Mouse (Mus musculus): ENCODE data around the gene Vmo1. TPM values are rescaled to one million over a fixed set of nuclear protein-coding genes. Genes with fewer than 3 reads are reported as not detected.
"Not testable (repeated sequence)": the region's sequence is repeated elsewhere in the genome, so short reads cannot be mapped to it uniquely, and the experiment has no call there.

Gene Vmo1
- total and polyA plus RNA-seq, 3 experiments = not detected

DNA sequence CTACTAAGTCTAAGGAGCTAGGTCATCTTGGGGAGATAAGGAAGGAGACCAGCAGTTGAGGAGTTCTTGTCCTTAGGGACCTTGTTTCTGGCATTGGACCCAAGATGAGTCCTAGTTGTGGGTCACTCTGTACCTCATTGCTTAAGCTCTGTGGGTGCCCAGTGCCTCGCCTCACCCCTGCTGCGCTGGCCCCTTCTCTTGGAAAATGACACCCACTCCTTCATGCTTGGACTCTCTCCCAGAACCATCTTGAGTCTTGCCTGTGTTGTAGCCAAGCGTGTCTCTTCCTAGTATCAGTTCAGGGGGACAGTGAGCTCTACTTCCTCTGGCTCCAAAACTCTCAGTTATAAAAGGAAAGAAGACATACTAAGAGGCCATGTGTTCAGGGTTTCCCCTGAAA, 25.3 kb downstream of the Vmo1 start:
- no peaks in the 10 kb centered on the region for H3K4me1 ChIP-seq (ENCODE audit: insufficient read depth, low read depth, low read length)
- no peak overlapping the region for H3K4me3 ChIP-seq (ENCODE audit: low read depth, low read length)
- no peak for DNase-seq (ENCODE audit: low spot score)
- peaks cover 25% of the 10 kb centered on the region for H3K27me3 ChIP-seq (ENCODE audit: insufficient read depth, low read length)
- H3K36me3 ChIP-seq (replicated peaks) = no peaks in the 10 kb centered on the region
- H3K9me3 ChIP-seq (replicated peaks) = no peaks in the 10 kb centered on the region
- TF ChIP-seq GATA1 (IDR thresholded peaks at IDR 0.05; ENCODE audit: borderline replicate concordance, low read length) = no peak
- no peak for TF ChIP-seq GATA2 (IDR thresholded peaks at IDR 0.05; ENCODE audit: borderline replicate concordance, low read depth, low read length)
- no peak for TF ChIP-seq TAL1 (conservative IDR thresholded peaks at IDR 0.05; ENCODE audit: low read depth, low read length)
- TF ChIP-seq POLR2AphosphoS5 (IDR thresholded peaks at IDR 0.05; ENCODE audit: insufficient replicate concordance, low read depth, low read length) = no peak
- no peak for TF ChIP-seq CTCF (IDR thresholded peaks at IDR 0.05; ENCODE audit: low read depth, low read length)
- no peak for ATAC-seq (ENCODE audit: extremely low read depth, insufficient number of reproducible peaks, low FRiP score, poor library complexity, severe bottlenecking)

DNA sequence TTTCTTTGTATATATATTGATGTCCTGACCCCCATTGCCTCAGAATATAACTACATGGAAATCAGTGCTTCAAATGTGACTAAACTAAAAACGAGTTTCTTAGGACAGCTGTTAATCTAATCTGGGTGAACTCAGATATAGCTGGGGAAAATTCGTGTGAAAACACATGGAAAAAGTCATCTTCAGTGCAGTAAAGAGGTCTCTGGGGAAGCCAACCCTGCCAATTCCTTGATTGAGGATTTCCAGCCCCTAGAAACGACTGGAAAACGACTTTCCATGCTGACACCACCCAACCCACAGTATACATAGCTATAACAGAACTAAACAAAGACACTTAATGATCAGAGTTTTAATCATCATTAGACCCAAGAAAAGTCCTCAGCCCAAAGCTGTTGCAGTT, 26.6 kb downstream of the Vmo1 start:
- ATAC-seq (ENCODE audit: extremely low read depth, insufficient number of reproducible peaks, low FRiP score, poor library complexity, severe bottlenecking) (no peak), DNase-seq (ENCODE audit: low spot score) (no peak)
- TF ChIP-seq CTCF (IDR thresholded peaks at IDR 0.05; ENCODE audit: low read depth, low read length) = no peak
- no peak for TF ChIP-seq GATA1 (IDR thresholded peaks at IDR 0.05; ENCODE audit: borderline replicate concordance, low read length)
- H3K36me3 ChIP-seq (replicated peaks) = no peaks in the 10 kb centered on the region
- H3K4me1 ChIP-seq (ENCODE audit: insufficient read depth, low read depth, low read length) = no peaks in the 10 kb centered on the region
- H3K4me3 ChIP-seq (ENCODE audit: low read depth, low read length) = no peak overlapping the region
- H3K27me3 ChIP-seq (ENCODE audit: insufficient read depth, low read length) = peaks cover 31% of the 10 kb centered on the region
- H3K9me3 ChIP-seq (replicated peaks) = no peaks in the 10 kb centered on the region

DNA sequence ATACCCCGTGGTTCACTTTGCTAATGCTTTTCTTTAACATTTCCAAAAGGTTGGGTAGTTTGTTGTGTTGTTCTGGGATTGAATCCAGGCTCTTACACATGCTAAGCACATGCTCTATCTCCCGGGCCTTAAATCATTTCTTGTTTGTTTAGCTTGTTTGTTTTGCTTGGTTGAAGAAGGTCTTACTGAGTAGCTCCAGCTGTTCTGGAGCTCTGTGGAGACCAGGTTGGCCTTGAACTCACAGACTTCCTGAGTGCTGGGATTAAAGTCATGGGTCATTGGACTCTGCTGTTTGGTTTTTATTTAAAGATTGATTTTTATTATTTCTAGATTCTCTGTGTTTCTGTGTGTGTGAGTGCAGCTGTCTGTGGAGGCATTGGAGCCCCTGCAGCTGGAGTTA, 28.9 kb downstream of the Vmo1 start:
- no peaks in the 10 kb centered on the region for H3K4me1 ChIP-seq (ENCODE audit: insufficient read depth, low read depth, low read length)
- H3K27me3 ChIP-seq (ENCODE audit: insufficient read depth, low read length) = peaks cover 32% of the 10 kb centered on the region
- ATAC-seq (ENCODE audit: extremely low read depth, insufficient number of reproducible peaks, low FRiP score, poor library complexity, severe bottlenecking) = no peak

DNA sequence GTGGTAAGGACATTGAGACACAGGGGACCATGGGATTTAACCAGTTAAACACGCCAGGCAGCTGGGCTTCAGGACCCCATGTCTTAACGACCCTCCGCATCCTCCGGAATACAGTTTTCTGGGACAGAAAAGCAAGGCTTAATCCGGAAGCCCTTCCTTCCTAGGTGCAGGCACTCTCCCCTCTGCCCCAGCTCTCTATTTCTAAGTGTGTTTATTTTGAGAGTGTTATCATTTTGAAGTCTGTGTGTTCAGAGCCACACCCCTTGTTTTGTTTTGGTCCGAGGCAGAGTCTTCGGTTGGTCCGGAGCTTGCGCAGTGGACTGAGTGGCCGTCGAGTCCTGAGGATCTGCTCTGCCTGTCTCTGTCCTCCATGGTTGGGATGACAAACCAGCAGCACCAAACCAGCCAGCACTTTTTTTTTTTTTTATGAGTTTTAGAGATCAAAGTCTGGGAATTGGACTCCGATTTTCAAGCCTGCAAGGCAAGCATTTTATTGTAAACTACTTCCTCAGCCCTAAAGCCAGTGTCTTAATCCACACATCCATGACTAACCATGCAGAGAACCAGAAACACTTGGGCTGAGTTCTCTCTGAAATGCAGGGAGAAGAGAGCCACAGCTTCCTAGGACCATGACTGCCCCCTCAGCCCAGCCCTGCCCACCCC, 39.4 kb downstream of the Vmo1 start:
- no peak for ATAC-seq (ENCODE audit: extremely low read depth, insufficient number of reproducible peaks, low FRiP score, poor library complexity, severe bottlenecking)
- H3K36me3 ChIP-seq (replicated peaks) = no peaks in the 10 kb centered on the region
- no peaks in the 10 kb centered on the region; the same call in 1 of the 2 replicates for H3K4me1 ChIP-seq (ENCODE audit: insufficient read depth, low read depth, low read length)

More for the DNA sequence above, 28.9 kb downstream of the Vmo1 start:
- Histone ChIP-seq H3K4me3 (ENCODE audit: low read depth, low read length) (no peak overlapping the region), H3K9me3 (replicated peaks) (no peaks in the 10 kb centered on the region), H3K36me3 (replicated peaks) (no peaks in the 10 kb centered on the region)
- no peak for DNase-seq (ENCODE audit: low spot score)
- TF ChIP-seq GATA1 (IDR thresholded peaks at IDR 0.05; ENCODE audit: borderline replicate concordance, low read length) (no peak), CTCF (IDR thresholded peaks at IDR 0.05; ENCODE audit: low read depth, low read length) (no peak), TAL1 (conservative IDR thresholded peaks at IDR 0.05; ENCODE audit: low read depth, low read length) (no peak), GATA2 (IDR thresholded peaks at IDR 0.05; ENCODE audit: borderline replicate concordance, low read depth, low read length) (no peak), POLR2AphosphoS5 (IDR thresholded peaks at IDR 0.05; ENCODE audit: insufficient replicate concordance, low read depth, low read length) (no peak)

DNA sequence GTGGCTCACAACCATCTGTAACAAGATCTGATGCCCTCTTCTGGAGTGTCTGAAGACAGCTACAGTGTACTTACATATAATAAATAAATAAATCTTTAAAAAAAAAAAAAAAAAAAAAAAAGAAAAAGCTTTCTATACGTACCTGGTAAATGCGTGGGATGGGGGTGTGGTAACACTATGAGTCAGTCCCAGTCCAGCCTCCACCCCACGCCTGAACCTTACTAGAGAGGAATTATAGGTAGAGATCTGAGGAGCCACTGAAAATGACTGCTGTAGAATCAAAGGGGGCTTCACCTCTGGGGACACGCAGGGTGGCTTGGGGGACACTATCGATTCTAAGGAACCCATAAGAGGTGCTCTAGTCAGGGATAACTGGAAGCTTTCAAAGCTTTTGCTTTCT, 41.1 kb downstream of the Vmo1 start:
- peaks cover 19% of the 10 kb centered on the region for H3K27me3 ChIP-seq (ENCODE audit: insufficient read depth, low read length)
- not testable (repeated sequence) for H3K36me3 ChIP-seq (replicated peaks); ATAC-seq (ENCODE audit: extremely low read depth, insufficient number of reproducible peaks, low FRiP score, poor library complexity, severe bottlenecking); DNase-seq (ENCODE audit: low spot score); H3K4me3 ChIP-seq (ENCODE audit: low read depth, low read length); H3K9me3 ChIP-seq (replicated peaks); H3K4me1 ChIP-seq (ENCODE audit: insufficient read depth, low read depth, low read length)

More for the DNA sequence above, 39.4 kb downstream of the Vmo1 start:
- peaks cover 18% of the 10 kb centered on the region for H3K27me3 ChIP-seq (ENCODE audit: insufficient read depth, low read length)
- no peak for TF ChIP-seq CTCF (IDR thresholded peaks at IDR 0.05; ENCODE audit: low read depth, low read length)
- TF ChIP-seq GATA2 (IDR thresholded peaks at IDR 0.05; ENCODE audit: borderline replicate concordance, low read depth, low read length) = no peak
- TF ChIP-seq TAL1 (conservative IDR thresholded peaks at IDR 0.05; ENCODE audit: low read depth, low read length) = no peak
- TF ChIP-seq POLR2AphosphoS5 (IDR thresholded peaks at IDR 0.05; ENCODE audit: insufficient replicate concordance, low read depth, low read length) = no peak
- TF ChIP-seq GATA1 (IDR thresholded peaks at IDR 0.05; ENCODE audit: borderline replicate concordance, low read length) = no peak
- H3K4me3 ChIP-seq (ENCODE audit: low read depth, low read length) = no peak overlapping the region
- no peak for DNase-seq (ENCODE audit: low spot score)
- no peaks in the 10 kb centered on the region for H3K9me3 ChIP-seq (replicated peaks)

DNA sequence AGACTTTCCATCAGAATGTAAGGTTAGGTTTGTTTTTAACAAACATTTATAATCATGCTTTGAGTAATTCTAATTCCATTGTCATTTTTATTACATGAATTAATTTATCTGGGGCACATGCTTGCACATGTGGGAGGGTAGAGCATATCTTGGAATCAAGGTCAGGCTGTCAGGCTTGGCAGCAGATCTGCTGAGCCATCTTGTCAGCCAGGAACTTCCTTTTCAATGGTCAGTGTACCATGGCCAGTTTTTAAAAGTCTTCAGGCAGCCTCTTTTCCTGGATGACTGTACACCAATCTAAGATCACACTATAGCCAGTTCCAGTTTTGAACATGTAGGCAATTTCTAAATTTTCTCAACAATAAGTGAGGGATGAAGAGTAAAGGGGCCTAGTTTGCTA, 41.7 kb downstream of the Vmo1 start:
- no peak for DNase-seq (ENCODE audit: low spot score)
- peaks cover 16% of the 10 kb centered on the region for H3K27me3 ChIP-seq (ENCODE audit: insufficient read depth, low read length)
- ATAC-seq (ENCODE audit: extremely low read depth, insufficient number of reproducible peaks, low FRiP score, poor library complexity, severe bottlenecking) = no peak
- H3K4me1 ChIP-seq (ENCODE audit: insufficient read depth, low read depth, low read length) = no peaks in the 10 kb centered on the region
- no peak overlapping the region for H3K4me3 ChIP-seq (ENCODE audit: low read depth, low read length)
- no peaks in the 10 kb centered on the region for H3K36me3 ChIP-seq (replicated peaks)
- no peaks in the 10 kb centered on the region for H3K9me3 ChIP-seq (replicated peaks)
- TF ChIP-seq GATA1 (IDR thresholded peaks at IDR 0.05; ENCODE audit: borderline replicate concordance, low read length) (no peak), CTCF (IDR thresholded peaks at IDR 0.05; ENCODE audit: low read depth, low read length) (no peak), GATA2 (IDR thresholded peaks at IDR 0.05; ENCODE audit: borderline replicate concordance, low read depth, low read length) (no peak), TAL1 (conservative IDR thresholded peaks at IDR 0.05; ENCODE audit: low read depth, low read length) (no peak), POLR2AphosphoS5 (IDR thresholded peaks at IDR 0.05; ENCODE audit: insufficient replicate concordance, low read depth, low read length) (no peak)

DNA sequence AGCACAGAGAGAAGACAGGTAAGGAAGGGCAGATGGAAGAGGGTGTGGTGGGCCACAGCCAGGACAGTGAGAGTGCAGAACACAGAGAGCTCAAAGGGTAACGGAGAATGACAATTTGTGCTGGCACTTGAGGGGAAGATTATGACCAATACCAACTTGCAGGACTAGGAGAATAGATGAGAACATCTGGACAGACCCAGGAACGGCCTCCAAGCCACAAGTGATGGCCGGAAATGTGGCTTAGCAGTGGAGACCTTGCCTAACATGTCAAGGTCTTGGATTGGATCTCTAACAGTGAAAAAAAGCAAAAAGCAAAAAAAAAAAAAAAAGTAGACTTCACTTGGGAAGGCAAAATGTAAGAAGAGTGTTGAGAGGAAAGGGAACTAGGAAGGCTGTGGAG, 44.7 kb downstream of the Vmo1 start:
- TF ChIP-seq CTCF (IDR thresholded peaks at IDR 0.05; ENCODE audit: low read depth, low read length) (no peak), GATA1 (IDR thresholded peaks at IDR 0.05; ENCODE audit: borderline replicate concordance, low read length) (no peak), POLR2AphosphoS5 (IDR thresholded peaks at IDR 0.05; ENCODE audit: insufficient replicate concordance, low read depth, low read length) (no peak), TAL1 (conservative IDR thresholded peaks at IDR 0.05; ENCODE audit: low read depth, low read length) (no peak), GATA2 (IDR thresholded peaks at IDR 0.05; ENCODE audit: borderline replicate concordance, low read depth, low read length) (no peak)
- ATAC-seq (ENCODE audit: extremely low read depth, insufficient number of reproducible peaks, low FRiP score, poor library complexity, severe bottlenecking) = no peak
- Histone ChIP-seq H3K36me3 (replicated peaks) (no peaks in the 10 kb centered on the region), H3K4me3 (ENCODE audit: low read depth, low read length) (no peak overlapping the region), H3K9me3 (replicated peaks) (no peaks in the 10 kb centered on the region), H3K27me3 (ENCODE audit: insufficient read depth, low read length) (peaks cover 22% of the 10 kb centered on the region), H3K4me1 (ENCODE audit: insufficient read depth, low read depth, low read length) (no peaks in the 10 kb centered on the region)
- DNase-seq (ENCODE audit: low spot score) = no peak
